Mouse (Mus musculus) CD4-positive, CD25-positive, alpha-beta regulatory T cell, adult 9 weeks (primary cell): Measurements from ENCODE around the gene Myadml2. TPM values are rescaled to one million over a fixed set of nuclear protein-coding genes. Genes with fewer than 3 reads are reported as not detected.

Source experiments
- polyA plus RNA-seq: library from polyadenylated mRNA; unstranded; fragments of 100-300 nt; shearing (Covaris generic); gene quantifications from one replicate; pipeline ENCODE4 v1.2.1, GENCODE M21; 2017

The Myadml2 gene
- polyA plus RNA-seq: 0.40 TPM

DNA sequence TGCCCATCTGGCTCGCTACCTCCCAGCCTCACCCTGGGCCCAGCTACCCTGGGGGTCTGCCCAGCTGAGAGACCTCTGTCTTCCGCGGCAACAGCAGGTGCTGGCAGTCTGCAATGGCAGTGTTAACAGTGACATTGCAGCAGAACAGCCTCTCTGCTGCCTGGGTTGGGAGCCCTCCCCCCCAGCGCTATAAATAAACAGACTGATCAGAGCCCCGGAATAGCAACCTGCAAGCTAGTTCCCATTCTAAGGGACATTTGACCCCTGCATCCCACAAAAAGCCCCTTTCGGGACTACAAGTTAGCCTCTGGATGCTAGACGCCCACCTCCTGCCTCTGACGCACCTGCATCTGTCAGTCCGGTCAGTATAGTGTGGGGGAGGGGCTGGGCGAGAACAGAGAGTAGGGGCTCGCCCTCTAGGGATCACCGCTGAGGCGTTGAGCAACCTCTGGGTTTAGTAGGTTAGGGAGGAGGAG is at the start of gene Myadml2:
Gene Myadml2 (minus strand): TSS at position 158 of the 476 bp plus-strand sequence.

DNA sequence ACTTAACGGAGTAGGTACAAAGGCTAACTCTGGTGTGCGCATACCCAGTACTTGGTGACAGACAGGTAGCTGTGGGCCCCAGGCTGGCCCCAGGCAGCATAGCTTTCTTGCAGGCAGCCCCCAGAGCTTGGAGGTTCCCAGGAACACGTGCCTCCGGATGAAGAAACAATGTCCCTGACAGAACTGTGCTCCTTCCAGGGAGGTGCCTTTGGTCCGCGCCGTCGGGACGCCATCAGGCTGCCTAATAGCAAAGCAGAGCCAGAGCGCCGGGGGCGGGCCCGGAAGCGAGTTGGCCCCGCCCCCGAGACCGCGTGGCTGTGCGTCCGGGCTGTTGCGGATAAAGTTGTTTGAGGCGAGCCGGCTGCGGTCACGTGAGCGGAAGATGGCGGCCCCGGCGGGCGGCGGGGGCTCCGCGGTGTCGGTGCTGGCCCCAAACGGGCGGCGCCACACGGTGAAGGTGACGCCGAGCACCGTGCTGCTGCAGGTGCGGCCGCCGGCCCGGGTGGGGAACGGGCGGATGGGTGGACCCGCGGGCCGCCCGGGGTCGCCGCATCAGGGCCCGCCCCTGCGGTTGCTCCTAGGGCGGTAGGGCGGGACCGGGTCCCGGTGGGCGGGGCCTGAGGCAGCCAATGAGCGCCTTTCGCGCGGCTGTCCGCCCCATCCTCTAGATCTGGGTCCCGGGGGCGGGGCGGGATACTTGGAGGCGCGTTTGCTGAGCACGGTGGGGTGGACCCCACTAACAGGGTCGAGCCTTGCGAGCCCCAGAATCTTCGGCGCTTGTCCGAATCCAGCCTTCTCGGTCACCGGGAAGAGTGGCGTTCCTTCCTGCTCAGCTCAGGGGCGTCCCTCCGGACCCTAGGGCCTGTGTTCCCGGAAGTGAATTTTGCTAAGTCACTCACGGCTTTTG is 25.0 kb upstream of the Myadml2 start, which contains the start of gene Aspscr1:
Gene Aspscr1 (plus strand): TSS at position 287 of the 907 bp plus-strand sequence.

DNA sequence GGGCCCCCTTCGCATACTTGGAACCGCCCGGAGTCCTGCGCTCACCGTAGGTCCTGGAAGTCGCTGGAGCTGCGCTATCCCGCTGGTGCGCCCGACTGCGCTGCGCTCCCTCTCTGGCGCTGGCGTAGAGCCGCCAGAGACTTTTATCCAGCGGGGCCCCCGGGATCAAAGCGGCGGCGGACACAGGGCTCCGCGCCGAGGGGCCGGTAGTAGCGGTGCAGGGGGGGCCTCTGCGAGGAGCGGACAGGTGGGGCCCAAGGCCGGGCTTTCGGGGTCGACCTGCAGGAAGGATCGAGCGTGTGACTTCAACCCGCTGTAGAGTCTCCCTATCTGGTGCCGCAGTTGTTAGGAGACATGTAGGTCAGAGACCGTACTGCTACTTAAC is 13.1 kb upstream of the Myadml2 start, which contains the start of gene Notum:
Gene Notum (minus strand): TSS at position 100 of the 385 bp plus-strand sequence.

DNA sequence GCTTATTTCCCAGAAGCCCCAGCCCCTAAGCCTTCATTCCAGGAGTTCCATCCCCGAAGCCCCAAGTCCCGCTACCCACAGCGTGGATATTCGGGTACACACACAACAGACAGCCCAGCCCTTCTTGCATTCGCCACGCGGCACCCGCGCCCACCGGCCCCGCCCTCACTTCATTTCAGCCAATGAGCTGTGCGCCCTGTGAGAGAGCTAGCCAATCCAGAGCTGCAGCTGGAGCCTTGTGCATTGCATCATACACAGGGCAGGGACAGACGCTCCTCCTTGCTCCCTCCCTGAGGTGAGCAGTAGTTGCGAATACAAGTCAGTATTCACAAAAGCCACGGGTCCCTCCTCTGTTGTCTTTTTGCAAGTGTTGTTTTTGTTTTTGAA is 4.4 kb downstream of the Myadml2 start, which contains the start of gene Pycr1:
Gene Pycr1 (minus strand): TSS at position 169 of the 387 bp plus-strand sequence.

DNA sequence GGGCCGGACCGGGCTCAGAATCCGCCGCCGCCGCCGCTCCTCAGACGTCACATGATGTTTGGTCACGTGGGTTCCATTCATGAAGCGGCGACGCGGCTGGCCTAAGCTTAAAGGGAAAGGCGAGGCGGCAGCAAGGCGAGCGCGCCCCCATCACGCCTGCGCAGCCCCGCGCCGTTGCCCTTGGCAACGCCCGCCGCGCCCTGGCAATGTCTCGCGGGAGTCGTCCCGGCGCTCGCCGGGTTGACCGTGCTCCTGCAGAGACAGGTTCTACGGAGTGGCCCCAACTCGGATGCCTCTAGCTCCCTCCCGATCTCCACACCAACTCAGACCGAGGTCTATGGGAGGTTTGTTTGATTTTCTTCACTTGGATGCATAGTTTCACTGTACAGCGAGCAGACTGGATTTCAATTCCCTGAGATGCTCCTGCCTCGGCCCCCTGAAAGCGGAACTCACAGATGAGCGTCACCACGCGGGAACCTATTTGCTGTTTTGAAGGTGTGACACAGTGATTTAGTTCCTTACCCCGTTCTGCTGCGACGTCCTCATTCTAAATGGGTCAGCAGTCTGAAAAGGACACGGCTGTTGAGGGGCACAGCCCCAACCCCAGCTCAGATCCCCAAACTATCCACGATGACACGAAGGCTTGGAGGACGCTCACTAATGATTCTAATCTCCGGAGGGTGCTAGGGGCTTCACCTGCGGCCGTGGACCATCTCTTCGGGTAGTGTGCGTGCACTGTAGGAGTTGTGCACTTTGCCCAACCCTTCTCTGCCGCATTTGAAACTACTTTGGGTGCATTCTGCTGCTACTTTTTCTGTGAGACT is 14.2 kb downstream of the Myadml2 start, which contains the start of gene Mafg:
Gene Mafg (minus strand): TSS at position 81 of the 824 bp plus-strand sequence.

DNA sequence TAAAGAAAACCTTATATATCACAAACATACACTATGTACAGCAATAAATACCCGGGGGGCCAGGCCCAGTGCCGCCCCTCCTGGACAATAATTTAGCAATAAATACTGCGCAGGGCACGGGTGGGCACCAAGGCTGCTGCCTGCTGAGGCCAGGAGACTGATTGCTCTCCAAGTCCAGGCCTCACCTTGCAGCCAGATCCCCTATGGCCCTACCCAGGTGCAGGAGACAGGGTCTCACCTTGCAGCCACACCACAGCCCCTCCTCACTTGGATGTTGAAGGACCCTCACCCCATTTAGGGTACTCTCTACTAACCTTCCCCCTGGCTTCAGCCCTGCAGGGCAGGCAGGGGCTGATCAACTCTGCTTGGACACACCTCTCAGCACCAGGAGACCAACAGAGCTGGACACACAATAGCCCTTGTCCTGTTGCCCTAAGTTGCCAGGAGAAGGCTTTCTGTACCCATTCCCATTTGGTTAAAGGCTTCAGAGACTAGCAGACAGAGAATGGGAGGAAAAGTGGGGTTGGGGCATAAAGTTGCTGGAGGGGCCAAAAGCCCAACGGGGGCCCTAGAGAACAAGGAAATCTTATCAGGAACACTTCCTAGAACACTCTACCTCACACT is 22.7 kb downstream of the Myadml2 start, which contains the start of gene Sirt7:
Gene Sirt7 (minus strand): TSS at position 89 of the 624 bp plus-strand sequence.

DNA sequence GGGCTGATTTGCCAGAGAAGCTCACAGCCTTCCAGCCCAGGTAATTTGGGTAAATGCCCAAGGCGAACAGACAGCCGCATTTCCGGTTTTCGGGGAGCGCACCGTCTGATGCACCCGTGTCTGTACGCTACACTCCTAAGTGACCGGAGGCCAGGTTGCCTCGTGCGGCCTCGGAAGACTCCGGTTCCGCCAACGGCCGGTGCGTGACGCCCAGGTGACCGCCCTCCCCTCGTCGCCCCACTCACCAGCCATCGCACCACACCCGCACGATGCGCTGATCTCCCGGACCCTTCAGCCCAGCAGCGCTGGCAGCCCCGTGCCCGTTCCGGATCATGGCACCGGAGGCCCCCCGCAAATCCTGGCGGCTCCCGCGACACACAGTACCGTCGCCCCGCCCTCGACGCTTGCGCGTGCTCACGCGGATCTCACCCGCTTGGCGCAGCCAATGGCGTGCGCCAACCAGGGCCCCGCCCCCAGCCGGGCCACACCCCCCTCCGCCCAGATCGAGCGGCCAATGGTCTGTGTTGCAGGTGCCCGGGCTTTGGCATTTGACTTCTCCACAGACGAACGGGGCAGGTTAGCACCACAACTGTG is 30.3 kb downstream of the Myadml2 start, which contains the start of gene Pcyt2:
Gene Pcyt2 (minus strand): TSS at position 418 of the 594 bp plus-strand sequence.

DNA sequence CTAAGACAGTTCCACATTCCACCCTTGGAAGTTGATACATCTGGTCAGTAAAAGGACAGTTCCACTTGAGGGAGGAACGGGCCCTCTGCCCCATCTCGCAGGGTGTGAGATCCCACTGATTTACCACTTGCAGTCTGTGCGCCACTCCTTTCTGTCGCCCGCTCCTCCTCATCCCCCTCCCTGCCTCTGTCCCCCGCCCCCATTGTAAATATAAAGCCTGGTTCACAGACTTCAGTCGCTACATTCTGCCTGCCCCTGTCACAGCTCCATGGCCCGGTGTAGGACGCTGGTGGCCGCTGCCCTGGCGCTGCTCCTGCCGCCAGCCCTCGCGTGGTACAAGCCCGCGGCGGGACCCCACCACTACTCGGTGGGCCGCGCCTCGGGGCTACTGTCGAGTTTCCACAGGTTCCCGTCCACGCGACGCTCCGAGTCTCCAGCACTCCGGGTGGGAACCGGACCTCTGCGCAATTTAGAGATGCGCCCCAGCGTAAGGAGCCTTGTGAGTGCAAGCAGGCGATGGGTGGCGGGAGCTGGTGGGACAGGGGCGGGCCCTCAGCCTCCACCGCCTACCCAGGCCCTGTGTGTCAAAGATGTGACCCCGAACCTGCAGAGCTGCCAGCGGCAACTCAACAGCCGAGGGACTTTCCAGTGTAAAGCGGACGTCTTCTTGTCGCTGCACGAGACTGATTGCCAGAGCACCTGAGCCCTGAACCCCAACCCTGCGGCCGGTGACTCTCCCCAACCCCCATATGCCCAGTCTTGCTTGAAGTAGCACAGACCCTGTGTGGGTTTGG is 39.5 kb downstream of the Myadml2 start, which contains the start of gene Npb:
Gene Npb (plus strand): TSS at position 237 of the 794 bp plus-strand sequence.

DNA sequence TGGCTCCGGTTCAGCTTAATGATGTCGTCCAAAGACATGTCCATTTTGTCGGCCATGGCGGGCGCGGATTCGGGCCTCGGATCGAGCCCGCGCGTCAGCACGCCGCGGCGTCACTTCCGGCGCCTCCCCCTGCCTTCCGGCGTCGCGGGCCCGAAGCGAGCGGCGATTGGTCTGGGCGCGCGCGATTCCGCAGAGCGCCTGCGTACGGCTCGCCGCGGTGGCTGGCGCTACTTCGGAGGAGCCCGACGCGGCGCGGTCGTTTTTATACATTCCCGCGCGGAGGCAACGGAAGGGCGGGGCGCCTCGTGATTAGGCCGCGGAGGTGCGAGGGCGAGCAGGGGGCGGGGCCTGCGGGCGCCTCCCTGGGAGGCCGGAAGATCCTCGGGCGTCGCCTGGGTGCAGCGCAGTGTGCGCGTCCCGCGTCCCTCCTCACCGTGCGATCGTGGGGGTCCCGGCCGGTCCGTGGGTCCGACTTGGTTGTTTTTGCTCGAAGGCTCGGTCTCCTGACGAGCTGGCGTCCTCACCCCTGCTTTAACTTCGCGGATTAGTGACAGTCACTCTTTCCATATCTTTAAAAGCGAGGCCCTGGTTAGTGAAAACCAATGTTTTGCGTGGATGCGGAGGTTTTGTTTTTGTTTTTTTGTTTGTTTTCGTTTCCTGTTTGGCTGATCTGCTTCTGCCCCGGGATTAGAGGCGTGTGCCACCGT is 49.5 kb downstream of the Myadml2 start, which contains the start of the genes Alyref and Anapc11:
Gene Alyref (minus strand): TSS at position 83 of the 707 bp plus-strand sequence.
Gene Anapc11 (plus strand): TSS at position 139 of the 707 bp plus-strand sequence.

Other genes starting within 250 kb of the Myadml2 start
- 7.2 TPM for gene Nploc4, start 210.4 kb downstream of the Myadml2 start, polyA plus RNA-seq
- not detected for gene Tspan10, start 205.5 kb downstream of the Myadml2 start, polyA plus RNA-seq
- 0.30 TPM for gene Pde6g, start 194.7 kb downstream of the Myadml2 start, polyA plus RNA-seq
- 5.6 TPM for gene Oxld1, start 190.1 kb downstream of the Myadml2 start, polyA plus RNA-seq
- gene Ccdc137, start 190.0 kb downstream of the Myadml2 start, polyA plus RNA-seq: 50.8 TPM
- 42.3 TPM for gene Arl16, start 180.6 kb downstream of the Myadml2 start, polyA plus RNA-seq
- 84.8 TPM for gene Mrpl12, start 163.5 kb downstream of the Myadml2 start, polyA plus RNA-seq
- gene Slc25a10, start 156.3 kb downstream of the Myadml2 start, polyA plus RNA-seq: 12.9 TPM
- not detected for gene Gcgr, start 117.5 kb downstream of the Myadml2 start, polyA plus RNA-seq
- gene Mcrip1, start 98.4 kb downstream of the Myadml2 start, polyA plus RNA-seq: 95.6 TPM
- not detected for gene Ppp1r27, start 97.0 kb downstream of the Myadml2 start, polyA plus RNA-seq
- gene P4hb, start 74.9 kb downstream of the Myadml2 start, polyA plus RNA-seq: 224 TPM
- gene Arhgdia, start 66.5 kb downstream of the Myadml2 start, polyA plus RNA-seq: 899 TPM
- 3.4 TPM for gene Alyref, start 49.8 kb downstream of the Myadml2 start, polyA plus RNA-seq
- gene Anapc11, start 49.7 kb downstream of the Myadml2 start, polyA plus RNA-seq: 147 TPM
- gene Npb, start 39.7 kb downstream of the Myadml2 start, polyA plus RNA-seq: 0.92 TPM
- 206 TPM for gene Pcyt2, start 30.2 kb downstream of the Myadml2 start, polyA plus RNA-seq
- 128 TPM for gene Sirt7, start 22.9 kb downstream of the Myadml2 start, polyA plus RNA-seq
- gene Mafg, start 14.6 kb downstream of the Myadml2 start, polyA plus RNA-seq: 8.0 TPM
- gene Pycr1, start 4.4 kb downstream of the Myadml2 start, polyA plus RNA-seq: 0.72 TPM
- gene Notum, start 13.0 kb upstream of the Myadml2 start, polyA plus RNA-seq: not detected
- gene Aspscr1, start 24.8 kb upstream of the Myadml2 start, polyA plus RNA-seq: 104 TPM
- 146 TPM for gene Cenpx, start 65.6 kb upstream of the Myadml2 start, polyA plus RNA-seq
- 75.0 TPM for gene Lrrc45, start 65.8 kb upstream of the Myadml2 start, polyA plus RNA-seq
- 0.63 TPM for gene Rac3, start 73.3 kb upstream of the Myadml2 start, polyA plus RNA-seq
- 26.8 TPM for gene Dcxr, start 79.1 kb upstream of the Myadml2 start, polyA plus RNA-seq
- gene Cbr2, start 84.0 kb upstream of the Myadml2 start, polyA plus RNA-seq: not detected
- 10.3 TPM for gene Hmga1b, start 114.6 kb upstream of the Myadml2 start, polyA plus RNA-seq
- 1.8 TPM for gene Rfng, start 136.0 kb upstream of the Myadml2 start, polyA plus RNA-seq
- 183 TPM for gene Gps1, start 136.1 kb upstream of the Myadml2 start, polyA plus RNA-seq
- gene Dus1l, start 148.2 kb upstream of the Myadml2 start, polyA plus RNA-seq: 50.4 TPM
- 50.9 TPM for gene Fasn, start 176.4 kb upstream of the Myadml2 start, polyA plus RNA-seq